Mouse (Mus musculus) stomach, postnatal 0 days (tissue): ENCODE results near the gene Rxra.

ENCODE experiments used
- CTCF ChIP-seq: IDR thresholded peaks from 2 replicates; pipeline ENCODE4 v1.5.1; 2016; ENCODE audit warnings: antibody characterized with exemption, low read depth, mild to moderate bottlenecking, moderate library complexity
- EP300 ChIP-seq: optimal IDR thresholded peaks from 2 replicates; pipeline ENCODE3; 2016; ENCODE audit warnings: antibody characterized with exemption

DNA sequence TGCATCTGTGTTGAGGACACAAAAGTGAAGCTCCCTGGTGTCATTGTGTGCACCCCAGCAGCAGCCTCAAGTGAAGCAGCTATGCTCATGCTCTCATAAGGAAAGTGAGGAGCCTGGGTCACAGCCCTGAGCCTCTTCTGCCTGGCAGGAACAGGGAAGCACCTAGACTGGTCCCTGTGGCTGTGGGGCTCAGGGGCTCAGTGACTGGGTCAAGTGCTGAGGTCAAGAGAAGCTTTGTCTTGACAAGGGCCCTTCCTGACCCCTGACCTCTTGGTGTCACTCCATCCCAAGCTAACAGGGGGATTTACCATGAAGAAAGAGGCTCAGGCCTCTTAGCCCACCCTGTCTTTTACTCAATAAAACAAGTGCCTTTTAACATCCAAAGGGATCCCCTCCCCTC is 25.2 kb upstream of the Rxra start:
- no peak for TF ChIP-seq CTCF
- no peak for TF ChIP-seq EP300
